Mouse (Mus musculus): ENCODE measurements around the gene Nudt13. TPM values are rescaled to one million over a fixed set of nuclear protein-coding genes. Genes with fewer than 3 reads are reported as not detected.

The Nudt13 gene
- polyA plus RNA-seq, 1 experiment from 2014 or later: 9.3 TPM

- WGBS: 94% methylated on average over 4 of the region's 4 CpGs
- ATAC-seq (ENCODE audit: low FRiP score): no peak
- H3K36me3 ChIP-seq (ENCODE audit: control insufficient read depth, insufficient read depth, low read length): peaks cover 14% of the 10 kb centered on the region
Measured at GRCm38 (mm10) chr14:20363230-20363629, 68.7 kb downstream of the Nudt13 start.

More at GRCm38 (mm10) chr14:20363230-20363629, 68.7 kb downstream of the Nudt13 start:
- no peaks in the 10 kb centered on the region for H3K9me3 ChIP-seq (ENCODE audit: control insufficient read depth, low read length)
- H3K9ac ChIP-seq (ENCODE audit: low read depth, low read length): no peak overlapping the region
- H3K27me3 ChIP-seq (ENCODE audit: control insufficient read depth, insufficient read depth, low read length): no peaks in the 10 kb centered on the region
- H3K4me1 ChIP-seq (replicated peaks; ENCODE audit: control insufficient read depth, insufficient read depth, low read length): no peaks in the 10 kb centered on the region
- no peak overlapping the region for H3K4me2 ChIP-seq (replicated peaks; ENCODE audit: low read depth, low read length)
- DNase-seq (ENCODE audit: low spot score): no peak
- no peak overlapping the region for H3K27ac ChIP-seq (ENCODE audit: low read depth, low read length)
- no peak overlapping the region for H3K4me3 ChIP-seq (ENCODE audit: low read depth, low read length)

Other genes with a start within 250 kb of the Nudt13 start
- gene Saysd1, start 156.2 kb upstream of the Nudt13 start, polyA plus RNA-seq (2014; fragmentation: Nextera tagmentation; extraction: Ambion mirVana): 12.9 and 14.9 TPM in 2 replicates
- 4.6 and 8.5 TPM in 2 replicates for gene Kcnk5, start 112.9 kb upstream of the Nudt13 start, polyA plus RNA-seq (2014; fragmentation: Nextera tagmentation; extraction: Ambion mirVana)
- 0.15 TPM in 1 of 2 replicates, not detected in the other for gene Kcnk16, start 25.5 kb upstream of the Nudt13 start, polyA plus RNA-seq (2014; fragmentation: Nextera tagmentation; extraction: Ambion mirVana)
- 64.0 and 69.0 TPM in 2 replicates for gene Ecd, start 53.4 kb downstream of the Nudt13 start, polyA plus RNA-seq (2014; fragmentation: Nextera tagmentation; extraction: Ambion mirVana)
- gene Fam149b, start 53.5 kb downstream of the Nudt13 start, polyA plus RNA-seq (2014; fragmentation: Nextera tagmentation; extraction: Ambion mirVana): 56.5 and 61.9 TPM in 2 replicates
- gene Dnajc9, start 94.2 kb downstream of the Nudt13 start, polyA plus RNA-seq (2014; fragmentation: Nextera tagmentation; extraction: Ambion mirVana): 164 and 228 TPM in 2 replicates
- 71.2 and 74.7 TPM in 2 replicates for gene Mrps16, start 98.9 kb downstream of the Nudt13 start, polyA plus RNA-seq (2014; fragmentation: Nextera tagmentation; extraction: Ambion mirVana)
- gene Cfap70, start 157.5 kb downstream of the Nudt13 start, polyA plus RNA-seq (2014; fragmentation: Nextera tagmentation; extraction: Ambion mirVana): 0.60 and 1.1 TPM in 2 replicates
- gene Anxa7, start 185.4 kb downstream of the Nudt13 start, polyA plus RNA-seq (2014; fragmentation: Nextera tagmentation; extraction: Ambion mirVana): 15.0 and 16.8 TPM in 2 replicates
- gene Mss51, start 202.2 kb downstream of the Nudt13 start, polyA plus RNA-seq (2014; fragmentation: Nextera tagmentation; extraction: Ambion mirVana): 1.1 and 1.4 TPM in 2 replicates